Mouse (Mus musculus) adrenal gland, adult 18-20 months (tissue): ENCODE results near the gene Lclat1. TPM values are rescaled to one million over a fixed set of nuclear protein-coding genes. Genes with fewer than 3 reads are reported as not detected.
"Not testable (repeated sequence)": the region's sequence is repeated elsewhere in the genome, so short reads cannot be mapped to it uniquely, and the experiment has no call there.

Experiments
- DNase-seq, 2 experiments: peaks; one replicate each; pipeline ENCODE4 v3.0.0; 2021 to 2022; ENCODE audit warnings: low spot score in 2 of 2
- total RNA-seq, 2 experiments: library from RNA; stranded (reverse); gene quantifications; 1 replicate in 1 of 2; 2 replicates in 1 of 2; pipeline ENCODE4 v1.2.3; 2021

Lclat1 gene
- total RNA-seq, 2 experiments from 2014 or later: 31.1 to 44.3 TPM

DNA sequence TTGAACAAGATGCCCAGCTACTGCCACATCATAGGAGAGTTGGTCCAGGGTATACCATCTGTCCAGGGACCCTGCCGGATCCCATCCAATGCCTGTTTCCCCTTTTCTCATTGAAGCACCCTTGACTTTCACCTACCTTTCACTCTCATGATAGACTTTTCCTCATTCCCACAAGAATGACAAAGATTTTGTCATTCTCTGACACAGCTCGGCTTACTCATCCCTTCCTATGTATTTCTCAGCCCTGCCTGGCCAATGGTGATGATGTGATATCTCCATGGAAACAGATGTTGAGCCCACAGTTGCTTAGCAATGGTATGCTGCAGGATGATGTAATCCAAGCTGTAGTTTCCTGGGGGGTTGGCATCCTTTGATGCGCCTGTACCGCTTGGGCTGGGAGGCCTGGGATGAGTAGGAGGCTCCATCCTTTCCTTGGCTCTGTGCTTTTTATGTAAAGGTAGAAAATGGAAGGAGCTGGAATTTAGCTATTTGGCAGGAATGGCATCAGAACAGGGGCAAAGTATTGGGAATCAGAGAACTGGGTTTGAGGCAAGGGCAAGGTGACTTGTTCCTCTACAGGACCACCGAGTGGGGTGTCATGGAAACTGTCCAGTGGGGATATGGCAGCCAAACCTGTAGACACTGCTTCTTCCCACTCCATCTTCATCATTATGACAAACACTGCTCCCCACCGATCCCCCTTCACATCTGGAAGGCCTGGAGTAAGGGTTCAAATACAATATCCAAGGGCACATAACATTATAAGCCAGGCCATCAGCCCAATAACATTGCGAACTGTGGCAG is 164.2 kb downstream of the Lclat1 start:
- DNase-seq: no peak

DNA sequence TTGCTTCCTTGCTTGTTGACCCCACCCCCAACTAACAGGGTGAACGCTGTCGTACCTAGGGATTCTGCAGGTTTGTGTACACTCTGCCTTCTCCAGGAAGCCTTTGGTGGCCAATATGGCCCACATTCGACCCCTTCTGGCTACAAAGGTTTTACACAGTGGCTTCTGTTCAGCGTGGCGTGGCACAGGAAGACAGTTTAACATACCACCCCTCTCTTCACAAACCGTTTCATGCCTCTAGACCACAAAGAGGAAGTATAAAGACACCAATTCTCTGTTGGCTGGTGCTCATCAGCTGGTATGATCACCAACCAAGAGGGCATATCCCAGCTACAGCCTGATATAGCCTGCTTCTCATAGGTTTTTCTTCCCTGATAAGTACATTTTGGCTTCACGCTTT is 166.0 kb downstream of the Lclat1 start:
- DNase-seq: no peak

DNA sequence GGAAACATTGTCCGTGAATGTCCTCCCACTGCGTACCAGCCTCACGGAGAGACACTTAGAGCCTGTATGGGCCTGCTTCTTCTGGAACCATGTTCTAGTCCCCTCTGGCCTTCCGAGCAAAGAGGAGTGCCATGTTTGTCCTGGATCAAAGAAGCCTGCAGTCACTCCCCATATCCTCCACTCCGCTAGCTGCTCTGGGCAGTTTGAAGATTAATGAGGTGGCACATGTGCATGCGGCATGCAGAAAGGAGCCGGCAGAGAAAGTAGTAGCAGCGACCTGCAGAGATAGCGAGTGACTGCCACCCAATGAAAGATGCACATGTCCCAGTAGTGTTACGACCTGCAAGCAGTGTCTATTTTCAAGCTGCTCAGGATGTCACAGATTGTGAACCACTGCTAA is 167.3 kb downstream of the Lclat1 start:
- no peak for DNase-seq

DNA sequence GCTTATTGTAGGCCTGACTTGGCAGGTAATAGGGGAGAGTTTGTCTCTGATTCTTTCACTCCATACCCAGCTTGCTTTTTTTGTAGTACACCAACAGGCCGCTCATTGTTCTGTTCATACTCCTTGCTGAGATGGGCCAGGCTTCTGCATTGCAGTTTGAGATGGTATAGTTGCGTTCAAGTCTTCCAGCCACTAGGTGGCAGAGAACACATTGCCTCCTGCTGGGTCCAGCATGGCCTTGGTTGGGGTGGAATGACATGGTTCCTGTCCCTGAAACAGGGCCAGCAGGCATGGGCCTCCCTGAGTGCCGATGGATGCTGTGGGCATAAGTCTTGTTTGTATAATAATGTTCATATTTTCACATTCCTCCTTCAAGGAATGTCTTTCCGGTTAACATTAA is 170.0 kb downstream of the Lclat1 start:
- no peak for DNase-seq

DNA sequence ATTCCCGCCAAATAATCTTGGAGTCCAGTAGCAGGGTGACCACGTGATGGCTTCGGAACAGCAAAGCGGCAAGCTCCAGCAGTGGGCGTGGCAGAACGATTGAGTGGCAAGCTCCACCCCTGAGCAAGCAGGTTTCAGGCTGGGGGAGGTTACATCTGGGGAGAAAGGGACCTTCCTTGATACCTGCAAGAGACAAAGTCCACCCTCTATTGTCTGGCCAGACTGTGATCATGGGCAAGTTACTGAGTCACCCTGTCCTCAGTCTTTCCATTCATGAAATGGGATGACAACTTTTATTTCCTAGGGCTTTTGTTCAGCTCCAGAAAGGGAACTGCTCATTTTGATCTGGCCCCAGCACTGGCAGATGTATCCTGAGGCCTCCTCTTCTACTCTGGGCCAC is 174.9 kb downstream of the Lclat1 start:
- not testable (repeated sequence) for DNase-seq

DNA sequence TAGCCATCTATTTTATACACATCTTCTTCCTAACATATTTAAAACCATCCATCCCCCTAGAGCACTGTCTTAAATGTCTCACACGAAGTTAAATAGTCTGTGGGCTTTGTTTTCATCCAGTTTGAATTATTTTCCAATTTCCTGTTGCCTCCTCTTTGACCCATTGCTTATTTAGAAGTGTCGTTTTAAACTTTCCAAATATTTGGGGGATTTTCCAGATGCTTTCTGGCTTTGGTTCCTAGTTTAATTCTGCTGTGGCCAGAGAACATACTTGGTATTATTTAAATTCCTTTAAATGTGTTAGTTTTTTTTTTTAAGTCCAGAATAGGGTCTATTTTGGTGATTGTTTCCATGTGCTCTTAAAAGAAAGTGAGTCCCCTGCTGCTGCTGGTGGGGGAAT is 176.5 kb downstream of the Lclat1 start:
- DNase-seq: no peak

Other genes starting within 250 kb of the Lclat1 start
- gene Lbh, start 189.7 kb upstream of the Lclat1 start, total RNA-seq: 10 to 100 TPM; 25.4 to 27.2 TPM